Mouse (Mus musculus) layer of hippocampus, adult 6 months (tissue): ENCODE data around the gene Zfp955b. TPM values are rescaled to one million over a fixed set of nuclear protein-coding genes. Genes with fewer than 3 reads are reported as not detected.

Experiments used
- long read RNA-seq, 2 experiments: library from polyadenylated mRNA; unstranded; transcript quantifications; one replicate each; pipeline ENCODE4 v2.0.0; 2019 to 2020
- polyA plus RNA-seq: library from polyadenylated mRNA; unstranded; fragments of <200 nt; fragmentation: Nextera tagmentation; gene quantifications from 2 replicates; pipeline ENCODE4 v1.2.3, GENCODE M21; 2021

Gene Zfp955b
- polyA plus RNA-seq = 9.6 and 12.1 TPM in 2 replicates
- long read RNA-seq, experiment 1, full-length matches to known transcripts = 31 of 44 reads
- long read RNA-seq, experiment 1, partial matches to known transcripts = 1 of 44 reads
- long read RNA-seq, experiment 1, other reads (novel, unspliced or antisense) = 12 of 44 reads
- long read RNA-seq, experiment 2, full-length matches to known transcripts = 103 of 124 reads
- long read RNA-seq, experiment 2, partial matches to known transcripts = 0 of 124 reads
- long read RNA-seq, experiment 2, other reads (novel, unspliced or antisense) = 21 of 124 reads

DNA sequence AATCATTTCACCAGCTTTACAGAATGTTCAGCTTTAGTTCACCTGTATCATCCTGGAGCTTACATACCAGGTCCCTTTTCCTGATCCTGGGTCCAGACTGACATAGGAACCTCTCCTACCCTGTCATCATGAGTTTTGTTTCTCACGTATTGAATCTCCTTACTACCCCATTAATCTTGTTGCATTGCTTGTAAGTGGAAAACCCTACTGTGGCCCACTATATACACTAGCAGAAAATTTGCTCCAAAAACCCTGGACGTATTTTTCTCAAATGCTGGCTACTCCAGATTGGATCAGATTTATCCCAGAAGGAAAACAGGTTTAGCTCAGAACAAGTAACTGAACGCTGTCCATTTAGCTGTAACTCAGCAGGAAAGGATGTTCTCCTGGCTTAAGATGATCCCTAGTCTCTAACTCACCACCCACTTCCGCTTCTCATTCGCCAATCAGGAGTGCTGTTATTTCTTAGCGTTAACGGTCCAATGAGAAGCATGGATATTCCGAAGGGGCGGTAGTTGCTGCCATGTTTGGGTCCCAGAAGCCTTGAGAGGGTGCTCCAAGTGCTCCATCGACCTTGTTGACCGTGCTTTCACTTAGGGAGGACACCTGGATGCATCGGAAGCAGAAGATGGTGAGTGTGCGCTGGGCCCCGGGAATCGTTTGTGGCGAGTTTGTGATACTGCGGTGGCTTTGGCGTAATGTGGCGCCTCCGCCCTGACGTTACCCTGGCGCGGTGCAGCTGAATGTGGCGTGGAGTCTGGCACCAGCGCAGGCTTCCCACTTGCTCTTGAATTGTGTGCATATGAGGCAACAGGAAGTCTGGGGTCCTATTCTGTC is at the start of gene Zfp955b:
Zfp955b (plus strand) TSS at position 506 of the 837 bp plus-strand sequence.

GRCm38 (mm10) chr17:33254530-33255318 is 34.6 kb upstream of the Zfp955b start, which contains the start of gene Zfp955a:
Gene Zfp955a (minus strand): TSS chr17:33255145.

GRCm38 (mm10) chr17:33264376-33264775 is 25.0 kb upstream of the Zfp955b start, which contains the start of gene Olfr63:
Gene Olfr63 (plus strand): TSS chr17:33264676.

Other genes starting within 250 kb of the Zfp955b start
- gene 4921501E09Rik, start 221.5 kb upstream of the Zfp955b start, polyA plus RNA-seq = not detected in 2 replicates
- gene Zfp563, start 200.2 kb upstream of the Zfp955b start, polyA plus RNA-seq = 9.9 TPM in 2 replicates
- gene Morc2b, start 149.9 kb upstream of the Zfp955b start, polyA plus RNA-seq = 0.84 and 0.85 TPM in 2 replicates
- gene Olfr55, start 121.1 kb upstream of the Zfp955b start, polyA plus RNA-seq = not detected in 2 replicates
- gene Olfr239, start 98.2 kb upstream of the Zfp955b start, polyA plus RNA-seq = not detected in 2 replicates
- not detected in 2 replicates for gene Olfr1564, start 67.9 kb upstream of the Zfp955b start, polyA plus RNA-seq
- gene Zfp955a, start 34.4 kb upstream of the Zfp955b start, polyA plus RNA-seq = 4.3 and 4.9 TPM in 2 replicates
- 0.01 TPM in 1 of 2 replicates, not detected in the other for gene Olfr63, start 24.9 kb upstream of the Zfp955b start, polyA plus RNA-seq
- gene Zfp81, start 69.3 kb downstream of the Zfp955b start, polyA plus RNA-seq = 5.0 and 5.7 TPM in 2 replicates
- 5.3 and 5.4 TPM in 2 replicates for gene Zfp101, start 105.1 kb downstream of the Zfp955b start, polyA plus RNA-seq
- gene Actl9, start 143.4 kb downstream of the Zfp955b start, polyA plus RNA-seq = not detected in 2 replicates
- 1.2 and 1.5 TPM in 2 replicates for gene Adamts10, start 234.7 kb downstream of the Zfp955b start, polyA plus RNA-seq